Mouse (Mus musculus): ENCODE measurements around the gene Tmem79.
"Not testable (repeated sequence)": the region's sequence is repeated elsewhere in the genome, so short reads cannot be mapped to it uniquely, and the experiment has no call there.

The Tmem79 gene

DNA sequence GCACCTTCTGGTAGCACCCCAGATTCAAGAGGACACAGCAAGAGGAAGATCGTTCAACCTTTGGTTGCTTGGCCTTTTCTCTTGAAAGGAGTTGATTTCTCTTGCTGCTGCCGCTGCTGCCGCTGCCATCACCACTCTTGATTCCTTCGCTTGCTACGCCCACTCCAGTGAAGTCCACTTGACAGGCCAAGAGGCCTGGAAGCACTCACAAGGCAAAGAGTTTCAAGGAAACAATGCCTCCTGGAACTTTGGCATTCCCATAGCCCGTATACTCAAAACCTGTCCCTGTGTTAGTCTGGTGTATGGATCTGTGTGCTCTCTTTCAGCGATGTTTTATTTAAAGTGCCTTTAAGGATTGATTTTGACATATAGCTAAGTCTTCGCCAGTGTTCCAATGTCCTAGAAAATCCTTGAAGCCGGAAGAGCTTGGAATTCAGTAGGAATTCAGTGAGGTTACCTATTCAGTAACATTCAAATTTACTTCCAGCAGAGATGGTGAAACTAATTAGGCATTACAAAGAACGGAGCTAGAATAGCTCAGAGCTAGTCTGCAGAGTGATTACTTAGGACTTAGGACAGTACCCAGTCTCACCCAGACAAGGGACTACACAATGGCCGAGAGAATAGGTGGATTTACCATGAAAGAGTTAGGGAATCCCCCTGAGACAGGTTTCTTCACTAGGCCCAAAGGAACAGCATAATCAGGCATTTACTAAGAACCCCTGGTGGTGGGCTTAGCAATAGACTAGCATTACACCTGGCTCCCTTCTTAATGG is 54.6 kb downstream of the Tmem79 start:
- not testable (repeated sequence) for DNase-seq

GRCm38 (mm10) chr3:88280035-88280434 is 55.9 kb downstream of the Tmem79 start:
- DNase-seq: no peak

All from cerebellum, postnatal 25 days (tissue).